Mouse (Mus musculus) ES-CJ7 (cell line): ENCODE data around the gene Cachd1.

Source experiments
- DNase-seq: peaks from one replicate; pipeline ENCODE4 v3.0.0; 2011; ENCODE audit warnings: low read depth, low spot score

Gene Cachd1

GRCm38 (mm10) chr4:100990996-100991395, 214.5 kb downstream of the Cachd1 start:
- no peak for DNase-seq

GRCm38 (mm10) chr4:100992086-100992485, 215.6 kb downstream of the Cachd1 start:
- DNase-seq: no peak

GRCm38 (mm10) chr4:100994442-100995255, 218.2 kb downstream of the Cachd1 start:
- no peak for DNase-seq

- DNase-seq: no peak
Measured at GRCm38 (mm10) chr4:100995617-100996016, 219.1 kb downstream of the Cachd1 start.

GRCm38 (mm10) chr4:100996060-100996651, 219.7 kb downstream of the Cachd1 start:
- DNase-seq: no peak

- peak; percentile 27 for DNase-seq
Measured at GRCm38 (mm10) chr4:100998145-100998544, 221.7 kb downstream of the Cachd1 start.

GRCm38 (mm10) chr4:100998906-100999305, 222.4 kb downstream of the Cachd1 start:
- DNase-seq: no peak

GRCm38 (mm10) chr4:101000622-101001021, 224.1 kb downstream of the Cachd1 start:
- no peak for DNase-seq

- no peak for DNase-seq
Measured at GRCm38 (mm10) chr4:101001073-101001472, 224.6 kb downstream of the Cachd1 start.

- DNase-seq: peak; percentile 15
Measured at GRCm38 (mm10) chr4:101002961-101003360, 226.5 kb downstream of the Cachd1 start.

GRCm38 (mm10) chr4:101008362-101008769, 231.9 kb downstream of the Cachd1 start:
- DNase-seq: no peak

GRCm38 (mm10) chr4:101009092-101009491, 232.6 kb downstream of the Cachd1 start:
- no peak for DNase-seq

- DNase-seq: no peak
Measured at GRCm38 (mm10) chr4:101017806-101018205, 241.3 kb downstream of the Cachd1 start.

- DNase-seq: no peak
Measured at GRCm38 (mm10) chr4:101020596-101020995, 244.1 kb downstream of the Cachd1 start, which contains the start of gene Gm10577. Gm10577 (minus strand) TSS chr4:101020696.

- DNase-seq: no peak
Measured at GRCm38 (mm10) chr4:101026566-101026965, 250.1 kb downstream of the Cachd1 start.

- DNase-seq: no peak
Measured at GRCm38 (mm10) chr4:101026995-101027394, 250.5 kb downstream of the Cachd1 start.

GRCm38 (mm10) chr4:101027852-101028411, 251.5 kb downstream of the Cachd1 start:
- no peak for DNase-seq

- DNase-seq: no peak
Measured at GRCm38 (mm10) chr4:101033047-101033446, 256.6 kb downstream of the Cachd1 start.

GRCm38 (mm10) chr4:101035131-101035530, 258.7 kb downstream of the Cachd1 start:
- no peak for DNase-seq

GRCm38 (mm10) chr4:101037156-101037555, 260.7 kb downstream of the Cachd1 start:
- no peak for DNase-seq

- DNase-seq: no peak
Measured at GRCm38 (mm10) chr4:101043691-101044090, 267.2 kb downstream of the Cachd1 start.

- DNase-seq: no peak
Measured at GRCm38 (mm10) chr4:101044149-101044548, 267.7 kb downstream of the Cachd1 start.

GRCm38 (mm10) chr4:101046576-101046975, 270.1 kb downstream of the Cachd1 start:
- no peak for DNase-seq
